Mouse (Mus musculus): ENCODE results near the gene Trrap. TPM values are rescaled to one million over a fixed set of nuclear protein-coding genes. Genes with fewer than 3 reads are reported as not detected.

Gene Trrap
- polyA plus RNA-seq, 1 experiment from 2014 or later, result 65.2 TPM

DNA sequence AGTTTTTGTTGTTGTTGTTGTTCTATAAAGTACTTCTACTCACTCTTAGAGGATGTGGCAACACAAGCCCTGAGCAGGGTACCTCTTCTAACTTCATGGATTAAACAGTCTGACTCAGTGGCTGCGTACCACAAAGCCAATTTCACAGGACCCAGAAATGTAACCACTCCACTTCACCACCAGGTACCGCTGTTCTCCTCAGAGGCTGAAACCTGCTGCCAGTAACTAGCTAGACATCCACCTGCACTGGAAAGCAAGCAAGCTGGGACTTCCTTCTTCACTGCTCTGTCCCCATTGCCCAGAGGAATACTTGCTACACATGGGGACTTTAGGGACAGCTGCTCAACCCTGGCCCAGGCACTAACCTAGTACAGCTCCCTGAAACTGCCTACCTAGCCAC is 140.1 kb downstream of the Trrap start:
- no peaks in the 10 kb centered on the region for H3K36me3 ChIP-seq (ENCODE audit: control insufficient read depth, insufficient read depth, low read length)
- 63% methylated on average over 2 of the region's 2 CpGs for WGBS
- H3K9me3 ChIP-seq (ENCODE audit: control insufficient read depth, low read length), result no peaks in the 10 kb centered on the region
- no peak overlapping the region for H3K9ac ChIP-seq (ENCODE audit: low read length)
- ATAC-seq (ENCODE audit: insufficient number of reproducible peaks, insufficient read depth, low FRiP score, low read depth), result no peak
- H3K4me1 ChIP-seq (ENCODE audit: control insufficient read depth in 2 of 2, insufficient read depth in 2 of 2, low read length in 2 of 2), result peaks cover 10 to 23% of the 10 kb centered on the region in 2 experiments
- H3K27ac ChIP-seq (replicated peaks in 1 of 2; ENCODE audit: control insufficient read depth in 1 of 2, insufficient read depth in 1 of 2, low read depth in 2 of 2, low read length in 2 of 2), result no peak overlapping the region
- no peak overlapping the region for H3K4me2 ChIP-seq (ENCODE audit: low read length)
- no peaks in the 10 kb centered on the region for H3K27me3 ChIP-seq (ENCODE audit: control insufficient read depth, insufficient read depth, low read length)
- H3K4me3 ChIP-seq (ENCODE audit: control insufficient read depth in 1 of 2, insufficient read depth in 1 of 2, low read depth in 1 of 2, low read length in 2 of 2), result no peak overlapping the region

Small RNA genes within 50 kb of the gene (microRNA-seq; reads per million reads assigned to microRNA genes)
- gene Mir7039, result not detected

Other genes with a start within 250 kb of the Trrap start
- 0.08 and 0.20 TPM in 2 replicates for gene Nptx2, start 221.8 kb upstream of the Trrap start, polyA plus RNA-seq (2014; fragmentation: Nextera tagmentation; extraction: Ambion mirVana)
- 0.61 and 1.0 TPM in 2 replicates for gene Tmem130, start 5.9 kb upstream of the Trrap start, polyA plus RNA-seq (2014; fragmentation: Nextera tagmentation; extraction: Ambion mirVana)
- 16.6 and 18.0 TPM in 2 replicates for gene Smurf1, start 198.1 kb downstream of the Trrap start, polyA plus RNA-seq (2014; fragmentation: Nextera tagmentation; extraction: Ambion mirVana)

Measured in heart, embryonic 14.5 days (tissue).